Mouse (Mus musculus) heart, adult 2 months (tissue): Measurements from ENCODE around the gene Fli1. TPM values are rescaled to one million over a fixed set of nuclear protein-coding genes. Genes with fewer than 3 reads are reported as not detected.

Experiments used
- DNase-seq, 2 experiments: peaks; one replicate each; pipeline ENCODE4 v3.0.0; 2021
- H3K27ac ChIP-seq: fragments of 200-600 bp; 2 replicates; pipeline ENCODE4 v1.8.1; 2022
- H3K27me3 ChIP-seq: fragments of 200-500 bp; 2 replicates; pipeline ENCODE4 v1.6.1; 2012; ENCODE audit warnings: mild to moderate bottlenecking, low read length, inconsistent platforms, mixed read lengths; ENCODE audit not compliant: control insufficient read depth, insufficient read depth
- H3K36me3 ChIP-seq: fragments of 200-500 bp; 2 replicates; pipeline ENCODE4 v1.6.1; 2012; ENCODE audit warnings: low read length, inconsistent platforms; ENCODE audit not compliant: control insufficient read depth, insufficient read depth
- H3K4me1 ChIP-seq: fragments of 200-500 bp; 2 replicates; pipeline ENCODE4 v1.6.1; 2011; ENCODE audit warnings: low read length; ENCODE audit not compliant: control insufficient read depth, insufficient read depth
- H3K4me3 ChIP-seq: fragments of 200-600 bp; 2 replicates; pipeline ENCODE4 v1.8.1; 2022
- H3K79me2 ChIP-seq: fragments of 200-500 bp; replicated peaks from 2 replicates; pipeline ENCODE4 v1.6.1; 2012; ENCODE audit warnings: mild to moderate bottlenecking, inconsistent platforms, low read length, moderate library complexity, mixed read lengths; ENCODE audit not compliant: control insufficient read depth, insufficient read depth
- H3K9ac ChIP-seq: fragments of 200-500 bp; 2 replicates; pipeline ENCODE4 v1.6.1; 2012; ENCODE audit warnings: low read depth, mild to moderate bottlenecking, control low read depth, inconsistent platforms, low read length, mixed read lengths
- CTCF ChIP-seq: fragments of 200-600 bp; IDR thresholded peaks from 2 replicates; pipeline ENCODE4 v1.8.1; 2022; ENCODE audit warnings: antibody characterized with exemption, mild to moderate bottlenecking, moderate library complexity
- EP300 ChIP-seq: fragments of 200-500 bp; IDR thresholded peaks from 2 replicates; pipeline ENCODE4 v1.6.1; 2011; ENCODE audit warnings: low read depth, low read length, control low read depth; ENCODE audit not compliant: insufficient read depth
- POLR2A ChIP-seq: fragments of 200-500 bp; IDR thresholded peaks from 2 replicates; pipeline ENCODE4 v1.6.1; 2011; ENCODE audit warnings: mild to moderate bottlenecking, low read depth, low read length, control low read depth; ENCODE audit not compliant: insufficient read depth
- WGBS: fragments of 180-500 bp; shearing (Covaris S2); methylation state at CpG from one replicate; pipeline ENCODE4 v1.1.7; 2018; 5-methylcytosine and 5-hydroxymethylcytosine counted together
- intact Hi-C: fragments of 180-260 bp; cut with DNase I; formaldehyde crosslinking; loops from one replicate; pipeline ENCODE4 v1.15.1; 2025
- polyA plus RNA-seq: library from polyadenylated mRNA; depleted of rRNA; stranded (reverse); fragments of >200 nt; gene quantifications from 2 replicates; pipeline ENCODE4 v1.2.3, GENCODE M21; 2012
- total RNA-seq, 2 experiments: library from RNA; stranded (reverse); gene quantifications; 2 replicates each; pipeline ENCODE4 v1.2.3; 2021

Fli1 gene
- total and polyA plus RNA-seq, 3 experiments = 14.9 to 28.2 (median 23.5) TPM

- Histone ChIP-seq H3K27ac (peak overlapping the region; percentile 91), H3K36me3 (peaks cover 25% of the 10 kb centered on the region), H3K4me3 (peak overlapping the region; percentile 31; the same call in 1 of the 2 replicates), H3K79me2 (peaks cover 2% of the 10 kb centered on the region; the same call in 1 of the 2 replicates), H3K27me3 (no peaks in the 10 kb centered on the region), H3K9ac (peak overlapping the region; percentile 37), H3K4me1 (peaks cover 46% of the 10 kb centered on the region)
- peak; percentile 12; the same call in 1 of the 2 replicates for TF ChIP-seq POLR2A
- TF ChIP-seq CTCF = no peak
- peak; percentile 65; the same call in 1 of the 2 replicates for TF ChIP-seq EP300
- DNase-seq = peak in 1 of 2 experiments; percentile 43
- WGBS = 46% methylated on average over 15 of the region's 15 CpGs
- intact Hi-C loops = loop anchor here (1.0 kb wide), 1 partner anchor 12 kb away; no protein-coding TSS in a partner anchor
These were observed 35.5 kb downstream of the Fli1 start for GRCm38 (mm10) chr9:32506866-32507861.

GRCm38 (mm10) chr9:32506161-32506560 lies 36.5 kb downstream of the Fli1 start:
- Histone ChIP-seq H3K4me1 (peaks cover 45% of the 10 kb centered on the region), H3K27ac (peak overlapping the region; percentile 91), H3K36me3 (peaks cover 26% of the 10 kb centered on the region; the same call in 1 of the 2 replicates), H3K9ac (peak overlapping the region; percentile 48), H3K27me3 (no peaks in the 10 kb centered on the region), H3K79me2 (peaks cover 2% of the 10 kb centered on the region; the same call in 1 of the 2 replicates), H3K4me3 (peak overlapping the region; percentile 26; the same call in 1 of the 2 replicates)
- WGBS = 36% methylated on average over 8 of the region's 8 CpGs
- intact Hi-C loops = loop anchor here (1.0 kb wide), 1 partner anchor 13 kb away; no protein-coding TSS in a partner anchor
- DNase-seq = peak; percentile 56 to 78
- peak; percentile 99 for TF ChIP-seq EP300
- TF ChIP-seq CTCF = no peak
- TF ChIP-seq POLR2A = peak; percentile 81

GRCm38 (mm10) chr9:32505460-32506075 lies 37.1 kb downstream of the Fli1 start:
- H3K27ac ChIP-seq = peak overlapping the region; percentile 91
- H3K36me3 ChIP-seq = peaks cover 21% of the 10 kb centered on the region; the same call in 1 of the 2 replicates
- no peaks in the 10 kb centered on the region for H3K79me2 ChIP-seq
- intact Hi-C loops = loop anchor here (1.0 kb wide), 1 partner anchor 14 kb away; no protein-coding TSS in a partner anchor
- H3K9ac ChIP-seq = peak overlapping the region; percentile 48
- DNase-seq = no peak
- no peaks in the 10 kb centered on the region for H3K27me3 ChIP-seq
- no peak overlapping the region for H3K4me3 ChIP-seq
- 64% methylated on average over 7 of the region's 7 CpGs for WGBS
- peaks cover 44% of the 10 kb centered on the region for H3K4me1 ChIP-seq
- TF ChIP-seq EP300 = no peak
- no peak for TF ChIP-seq POLR2A
- no peak for TF ChIP-seq CTCF

- Histone ChIP-seq H3K4me1 (peaks cover 44% of the 10 kb centered on the region), H3K36me3 (peaks cover 18% of the 10 kb centered on the region), H3K4me3 (no peak overlapping the region), H3K9ac (peak overlapping the region; percentile 52), H3K27ac (peak overlapping the region; percentile 75), H3K79me2 (no peaks in the 10 kb centered on the region), H3K27me3 (no peaks in the 10 kb centered on the region)
- intact Hi-C loops = loop anchor here (1.0 to 5.0 kb wide), 2 partner anchors 37 to 47 kb away; no protein-coding TSS in a partner anchor
- TF ChIP-seq POLR2A = peak; percentile 31
- TF ChIP-seq EP300 = peak; percentile 95
- TF ChIP-seq CTCF = no peak
- peak; percentile 61 to 69 for DNase-seq
- WGBS = 33% methylated on average over 11 of the region's 11 CpGs
These were observed 38.6 kb downstream of the Fli1 start for GRCm38 (mm10) chr9:32503995-32504451.

- no peak overlapping the region for H3K4me3 ChIP-seq
- 0 out of 2 replicates have a peak, but pooled peaks have one; percentile 1 for TF ChIP-seq POLR2A
- TF ChIP-seq EP300 = no peak
- 40% methylated on average over 4 of the region's 4 CpGs for WGBS
- H3K36me3 ChIP-seq = peaks cover 17% of the 10 kb centered on the region
- peak overlapping the region; percentile 75 for H3K27ac ChIP-seq
- no peak for DNase-seq
- no peak overlapping the region for H3K9ac ChIP-seq
- no peaks in the 10 kb centered on the region for H3K27me3 ChIP-seq
- H3K79me2 ChIP-seq = no peaks in the 10 kb centered on the region
- intact Hi-C loops = loop anchor here (5.0 kb wide), 1 partner anchor 46 kb away; no protein-coding TSS in a partner anchor
- H3K4me1 ChIP-seq = peaks cover 41% of the 10 kb centered on the region
These were observed 39.2 kb downstream of the Fli1 start for GRCm38 (mm10) chr9:32503423-32503822.
